Mouse (Mus musculus) limb, embryonic 13.5 days (tissue): ENCODE measurements around the gene Gm45140. TPM values are rescaled to one million over a fixed set of nuclear protein-coding genes. Genes with fewer than 3 reads are reported as not detected.
"Not testable (repeated sequence)": the region's sequence is repeated elsewhere in the genome, so short reads cannot be mapped to it uniquely, and the experiment has no call there.

ENCODE experiments used
- ATAC-seq: fragments of 200-750 bp; cut with Nextera tagmentation; 2 replicates; pipeline ENCODE4 v1.8.0; 2017; ENCODE audit warnings: low read depth, moderate number of reproducible peaks, moderate TSS enrichment; ENCODE audit not compliant: low FRiP score
- H3K27ac ChIP-seq: fragments of 300-500 bp; sonication (generic); 2 replicates; pipeline ENCODE4 v1.5.1; 2015; ENCODE audit warnings: inconsistent platforms, mild to moderate bottlenecking, moderate library complexity
- H3K27me3 ChIP-seq: fragments of 300-500 bp; sonication (generic); 2 replicates; pipeline ENCODE4 v1.6.1; 2015; ENCODE audit warnings: mild to moderate bottlenecking, inconsistent platforms
- H3K36me3 ChIP-seq: fragments of 300-500 bp; sonication (generic); 2 replicates; pipeline ENCODE4 v1.6.1; 2015; ENCODE audit warnings: inconsistent platforms, mild to moderate bottlenecking, moderate library complexity
- H3K4me1 ChIP-seq: fragments of 300-500 bp; sonication (generic); 2 replicates; pipeline ENCODE4 v1.6.1; 2015; ENCODE audit warnings: inconsistent platforms
- H3K4me2 ChIP-seq: fragments of 300-500 bp; sonication (generic); replicated peaks from 2 replicates; pipeline ENCODE4 v1.6.1; 2015; ENCODE audit warnings: inconsistent platforms, mild to moderate bottlenecking, moderate library complexity
- H3K4me3 ChIP-seq: fragments of 300-500 bp; sonication (generic); 2 replicates; pipeline ENCODE4 v1.5.1; 2015; ENCODE audit warnings: moderate library complexity, mild to moderate bottlenecking, inconsistent platforms
- H3K9ac ChIP-seq: fragments of 300-500 bp; sonication (generic); 2 replicates; pipeline ENCODE4 v1.6.1; 2015; ENCODE audit warnings: mild to moderate bottlenecking, inconsistent platforms
- H3K9me3 ChIP-seq: fragments of 300-500 bp; sonication (generic); 2 replicates; pipeline ENCODE4 v1.6.1; 2016; ENCODE audit warnings: inconsistent platforms
- WGBS: fragments of 180-500 bp; shearing (Covaris S2); methylation state at CpG from one replicate; pipeline ENCODE4 v1.1.7; 2015; 5-methylcytosine and 5-hydroxymethylcytosine counted together
- polyA plus RNA-seq: library from polyadenylated mRNA; unstranded; fragments of >200 nt; fragmentation: Nextera tagmentation; extraction: Ambion mirVana; gene quantifications from 2 replicates; pipeline ENCODE4 v1.2.1, GENCODE M21; 2015

Gene Gm45140
- polyA plus RNA-seq, 1 experiment from 2014 or later, result 6.8 TPM

DNA sequence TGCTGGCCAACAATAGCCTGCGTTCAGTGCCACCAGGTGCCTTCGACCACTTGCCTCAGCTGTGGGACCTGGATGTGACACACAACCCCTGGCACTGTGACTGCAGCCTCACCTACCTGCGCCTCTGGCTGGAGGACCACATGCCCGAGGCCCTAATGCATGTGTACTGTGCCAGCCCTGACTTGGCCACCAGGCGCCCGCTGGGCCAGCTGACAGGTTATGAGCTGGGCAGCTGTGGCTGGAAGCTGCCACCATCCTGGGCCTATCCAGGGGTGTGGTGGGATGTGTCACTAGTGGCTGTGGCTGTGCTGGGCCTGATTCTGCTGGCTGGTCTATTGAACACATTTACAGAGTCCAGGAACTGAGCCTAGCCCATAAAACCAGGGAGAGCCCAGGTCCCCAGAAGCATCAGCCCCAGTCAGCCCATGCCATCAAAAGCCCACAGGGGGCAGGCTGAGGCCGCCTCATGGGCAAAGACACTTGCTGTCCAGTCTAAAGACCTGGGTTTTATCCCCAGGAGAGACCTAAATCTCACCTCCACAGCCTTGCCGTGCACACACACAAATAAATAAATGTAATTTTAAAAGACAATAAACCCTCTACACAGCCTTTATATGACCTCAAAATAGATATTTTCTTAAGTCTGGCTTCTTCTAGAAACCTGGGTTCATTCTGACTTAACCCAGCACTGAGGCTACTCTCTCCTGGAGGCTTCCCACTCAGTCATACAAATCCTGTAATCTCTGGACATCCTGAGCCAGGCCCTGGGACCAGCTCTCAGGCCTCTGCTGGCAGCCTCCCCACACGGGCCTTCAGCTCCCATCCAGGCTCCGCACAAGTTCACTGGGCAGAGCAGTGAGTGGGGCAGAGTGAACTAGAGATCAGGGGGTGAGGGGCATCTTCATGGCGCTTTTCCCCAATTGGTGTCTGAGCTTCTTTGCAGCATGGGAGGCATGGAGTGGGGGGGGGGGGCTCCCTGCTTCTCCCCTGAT, 56.1 kb downstream of the Gm45140 start:
- no peak overlapping the region for H3K9ac ChIP-seq
- no peak overlapping the region for H3K27ac ChIP-seq
- no peak overlapping the region for H3K4me2 ChIP-seq
- no peak for ATAC-seq
- no peaks in the 10 kb centered on the region for H3K9me3 ChIP-seq
- no peaks in the 10 kb centered on the region for H3K36me3 ChIP-seq
- no peaks in the 10 kb centered on the region for H3K27me3 ChIP-seq
- H3K4me3 ChIP-seq, result no peak overlapping the region
- H3K4me1 ChIP-seq, result peaks cover 8% of the 10 kb centered on the region; the same call in 1 of the 2 replicates
- 76% methylated on average over 11 of the region's 11 CpGs for WGBS

DNA sequence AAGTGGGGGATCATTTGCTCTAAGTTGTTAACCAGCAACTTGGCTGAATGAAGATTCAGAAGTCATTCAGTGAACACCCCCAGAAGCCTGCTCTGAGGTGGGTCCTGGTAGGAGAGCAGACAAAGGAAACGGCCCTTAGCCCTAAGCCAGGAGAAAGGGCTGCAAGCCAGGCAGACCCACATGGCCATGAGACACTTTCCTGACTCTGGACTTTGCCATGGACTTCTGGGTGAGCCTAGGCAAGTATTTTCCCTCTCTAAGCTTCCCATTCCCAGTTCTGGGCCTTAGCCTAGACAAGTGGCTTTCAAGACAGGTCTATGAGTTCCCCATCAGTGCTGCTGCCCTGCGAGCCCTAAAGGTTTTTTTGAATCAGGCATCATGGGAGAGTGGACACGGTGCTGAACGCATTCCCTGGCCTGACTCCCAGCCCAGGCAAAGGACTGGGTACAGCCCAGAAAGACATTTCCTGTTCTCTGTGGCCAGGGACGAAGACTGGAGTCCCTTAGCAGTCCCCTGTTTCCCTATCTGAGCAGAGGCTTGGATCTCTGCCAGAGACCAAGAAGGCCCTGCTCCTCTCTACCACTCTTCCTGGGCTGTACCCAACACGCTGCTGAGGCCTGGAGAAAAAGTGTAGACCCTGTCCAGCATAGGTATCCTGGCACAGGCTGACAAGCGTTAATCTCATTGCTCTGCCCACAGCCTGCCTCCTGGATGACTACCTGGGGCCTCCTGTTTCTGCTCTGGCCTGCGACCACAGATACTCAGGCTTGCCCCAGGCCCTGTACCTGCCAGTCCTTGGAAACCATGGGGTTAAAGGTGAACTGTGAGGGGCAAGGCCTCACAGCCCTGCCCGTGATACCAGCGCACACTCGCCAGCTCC, 57.1 kb downstream of the Gm45140 start:
- Histone ChIP-seq H3K9ac (no peak overlapping the region), H3K4me1 (peaks cover 8% of the 10 kb centered on the region; the same call in 1 of the 2 replicates), H3K4me3 (no peak overlapping the region), H3K27me3 (no peaks in the 10 kb centered on the region), H3K9me3 (no peaks in the 10 kb centered on the region), H3K4me2 (no peak overlapping the region), H3K36me3 (no peaks in the 10 kb centered on the region), H3K27ac (no peak overlapping the region)
- 70% methylated on average over 11 of the region's 11 CpGs for WGBS
- ATAC-seq, result no peak

DNA sequence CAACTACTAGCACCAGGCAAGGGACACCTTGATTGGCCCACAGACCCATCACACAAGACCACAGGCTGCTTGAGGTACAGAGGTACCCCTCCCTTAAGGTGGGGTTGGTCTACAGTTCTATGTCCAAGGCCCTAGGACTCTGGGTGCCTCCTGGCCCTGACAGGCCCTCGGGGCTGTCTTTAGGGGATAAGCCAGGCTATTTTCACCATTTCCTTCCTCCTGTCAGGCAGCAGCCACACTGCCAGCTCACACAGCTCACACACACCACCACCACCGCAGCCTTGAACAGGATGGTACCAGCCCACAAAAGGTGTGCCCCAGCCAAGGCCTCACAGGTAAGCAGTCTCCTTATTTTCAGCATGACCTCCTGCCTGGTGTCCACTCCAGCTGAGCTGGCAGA, 57.8 kb downstream of the Gm45140 start, which contains the start of gene Gp9:
Gene Gp9, plus strand, starts transcription at position 231 of the 400 bp plus-strand sequence.
- Histone ChIP-seq H3K4me2 (no peak within 1 kb of the TSS), H3K9ac (no peak within 1 kb of the TSS), H3K4me1 (peaks cover 8% of the 10 kb centered on the region; the same call in 1 of the 2 replicates), H3K27me3 (no peaks in the 10 kb centered on the region), H3K36me3 (no peaks in the 10 kb centered on the region), H3K4me3 (no peak within 1 kb of the TSS), H3K9me3 (no peaks in the 10 kb centered on the region), H3K27ac (no peak within 1 kb of the TSS)
- WGBS, result 66% methylated on average over 2 of the region's 2 CpGs
- ATAC-seq, result no peak

DNA sequence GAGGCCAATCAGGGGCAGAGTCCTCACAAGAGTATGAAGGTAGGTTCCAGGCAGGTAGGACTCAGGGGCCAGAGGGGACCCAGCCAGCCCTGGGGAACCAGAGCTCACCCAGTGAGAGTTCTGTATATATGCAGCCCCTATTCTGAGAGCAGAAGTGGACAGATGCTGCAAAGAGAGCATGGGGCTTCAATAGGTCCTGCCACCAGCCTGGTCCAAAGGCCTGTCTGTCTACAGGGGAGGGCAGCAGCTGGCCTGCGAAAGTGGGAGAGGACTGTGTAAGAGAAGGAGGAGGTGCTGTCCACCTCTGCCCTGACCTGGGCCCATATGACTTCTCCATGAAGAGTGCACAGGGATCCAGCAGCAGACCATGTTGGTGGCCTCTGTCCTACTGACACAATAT, 58.9 kb downstream of the Gm45140 start:
- Histone ChIP-seq H3K4me2 (no peak overlapping the region), H3K36me3 (no peaks in the 10 kb centered on the region), H3K27me3 (no peaks in the 10 kb centered on the region), H3K9ac (peak overlapping the region; percentile 6; the same call in 1 of the 2 replicates), H3K27ac (no peak overlapping the region), H3K4me1 (peaks cover 8% of the 10 kb centered on the region; the same call in 1 of the 2 replicates), H3K4me3 (no peak overlapping the region), H3K9me3 (no peaks in the 10 kb centered on the region)
- 87% methylated on average over 1 of the region's 1 CpGs for WGBS
- no peak for ATAC-seq

DNA sequence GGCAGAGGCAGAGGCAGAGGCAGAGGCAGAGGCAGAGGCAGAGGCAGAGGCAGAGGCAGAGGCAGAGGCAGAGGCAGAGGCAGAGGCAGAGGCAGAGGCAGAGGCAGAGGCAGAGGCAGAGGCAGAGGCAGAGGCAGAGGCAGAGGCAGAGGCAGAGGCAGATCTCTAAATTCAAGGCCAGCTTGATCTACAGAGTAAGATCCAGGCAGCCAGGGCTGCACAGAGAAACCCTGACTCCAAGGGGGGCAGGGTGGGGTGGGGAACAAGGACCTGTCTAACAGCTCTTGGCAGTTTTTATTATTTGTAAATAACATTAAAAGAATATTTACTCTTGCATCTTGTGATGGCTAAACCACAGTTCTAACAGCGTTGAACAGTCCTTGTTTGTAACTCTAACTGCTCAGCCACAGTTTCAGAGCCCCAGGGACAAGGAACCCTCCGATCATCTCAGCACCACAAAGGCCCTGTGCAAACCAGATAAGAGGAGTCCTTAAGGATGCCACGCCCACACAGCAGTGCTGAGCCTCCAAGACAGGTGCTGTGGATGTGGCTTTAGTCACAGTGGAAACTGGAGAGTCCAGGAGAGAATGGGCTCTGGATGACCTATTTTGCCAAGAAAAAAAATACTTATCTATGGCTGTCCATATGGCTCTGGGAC, 59.9 kb downstream of the Gm45140 start:
- no peaks in the 10 kb centered on the region for H3K9me3 ChIP-seq
- no peaks in the 10 kb centered on the region for H3K27me3 ChIP-seq
- no peak overlapping the region for H3K4me2 ChIP-seq
- no peak for ATAC-seq
- H3K9ac ChIP-seq, result no peak overlapping the region
- no peak overlapping the region for H3K27ac ChIP-seq
- peaks cover 8% of the 10 kb centered on the region; the same call in 1 of the 2 replicates for H3K4me1 ChIP-seq
- H3K4me3 ChIP-seq, result no peak overlapping the region
- WGBS, result 74% methylated on average over 3 of the region's 3 CpGs
- H3K36me3 ChIP-seq, result no peaks in the 10 kb centered on the region

DNA sequence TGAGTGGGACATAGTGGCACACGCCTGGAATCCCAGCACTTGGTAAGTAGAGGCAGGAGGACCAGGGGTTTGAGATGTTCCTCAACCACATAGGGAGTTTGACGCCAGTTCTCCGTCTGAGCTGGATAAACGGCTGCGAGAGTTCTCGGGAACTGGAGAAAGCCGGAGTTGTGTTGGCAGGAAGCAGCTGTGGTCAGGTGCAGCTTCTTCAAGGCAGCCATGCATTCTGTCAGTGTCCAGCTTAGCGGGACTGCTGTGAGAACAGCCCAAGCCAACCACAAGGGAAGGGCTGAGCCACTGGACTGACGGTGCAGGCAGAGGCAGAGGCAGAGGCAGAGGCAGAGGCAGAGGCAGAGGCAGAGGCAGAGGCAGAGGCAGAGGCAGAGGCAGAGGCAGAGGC, 60.7 kb downstream of the Gm45140 start:
- no peak overlapping the region for H3K4me2 ChIP-seq
- no peak overlapping the region for H3K27ac ChIP-seq
- peaks cover 8% of the 10 kb centered on the region; the same call in 1 of the 2 replicates for H3K4me1 ChIP-seq
- no peaks in the 10 kb centered on the region for H3K27me3 ChIP-seq
- H3K9me3 ChIP-seq, result no peaks in the 10 kb centered on the region
- no peak overlapping the region for H3K4me3 ChIP-seq
- no peaks in the 10 kb centered on the region for H3K36me3 ChIP-seq
- ATAC-seq, result no peak
- WGBS, result 83% methylated on average over 9 of the region's 9 CpGs
- H3K9ac ChIP-seq, result no peak overlapping the region

DNA sequence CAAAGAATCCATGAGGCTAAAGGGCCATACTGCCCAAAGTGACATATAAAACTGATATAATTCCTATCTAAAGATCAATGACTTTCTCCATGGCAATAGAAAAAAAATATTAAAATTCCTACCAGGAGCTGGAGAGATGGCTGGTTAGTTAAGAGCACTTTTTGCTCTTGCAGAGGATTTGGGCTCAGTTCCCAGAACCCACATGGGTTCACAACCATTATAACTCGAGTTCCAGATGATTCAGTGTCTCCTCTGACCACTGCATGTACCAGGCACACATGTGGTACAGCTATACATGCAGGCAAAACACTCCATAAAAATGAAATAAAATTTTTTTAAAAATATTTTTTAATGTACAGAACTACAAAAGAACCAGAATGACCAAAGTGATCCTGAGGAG, 61.1 kb downstream of the Gm45140 start:
- no peak for ATAC-seq
- 44% methylated on average over 1 of the region's 1 CpGs for WGBS

DNA sequence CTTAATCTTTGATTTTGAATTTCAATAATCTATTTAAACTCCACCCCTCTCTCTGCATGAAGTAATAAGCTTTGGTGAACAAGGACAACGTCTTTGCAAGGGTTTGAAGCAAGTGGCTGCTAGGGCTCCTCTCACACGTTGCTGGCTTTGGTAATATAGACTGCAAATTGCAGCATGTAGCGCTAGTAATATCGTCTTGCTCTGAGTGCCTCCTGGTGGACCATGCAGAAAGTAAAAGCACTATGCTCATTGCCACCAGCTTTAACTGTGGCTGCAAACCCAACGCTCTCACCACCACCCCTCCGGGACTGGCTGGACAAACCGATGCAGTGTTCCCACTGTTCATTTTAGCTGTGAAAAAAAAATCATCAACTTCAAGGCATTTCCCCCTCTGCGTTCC, 65.0 kb downstream of the Gm45140 start:
- H3K9ac ChIP-seq, result no peak overlapping the region
- no peak overlapping the region for H3K4me2 ChIP-seq
- 53% methylated on average over 8 of the region's 8 CpGs for WGBS
- ATAC-seq, result no peak
- no peaks in the 10 kb centered on the region for H3K9me3 ChIP-seq
- H3K4me1 ChIP-seq, result no peaks in the 10 kb centered on the region
- H3K36me3 ChIP-seq, result no peaks in the 10 kb centered on the region
- H3K4me3 ChIP-seq, result no peak overlapping the region
- no peaks in the 10 kb centered on the region for H3K27me3 ChIP-seq
- no peak overlapping the region for H3K27ac ChIP-seq

More for the DNA sequence above, 61.1 kb downstream of the Gm45140 start:
- H3K4me3 ChIP-seq, result no peak overlapping the region
- H3K36me3 ChIP-seq, result no peaks in the 10 kb centered on the region
- H3K27me3 ChIP-seq, result no peaks in the 10 kb centered on the region
- H3K27ac ChIP-seq, result no peak overlapping the region
- no peaks in the 10 kb centered on the region for H3K9me3 ChIP-seq
- no peak overlapping the region for H3K9ac ChIP-seq
- H3K4me2 ChIP-seq, result no peak overlapping the region
- peaks cover 8% of the 10 kb centered on the region; the same call in 1 of the 2 replicates for H3K4me1 ChIP-seq

DNA sequence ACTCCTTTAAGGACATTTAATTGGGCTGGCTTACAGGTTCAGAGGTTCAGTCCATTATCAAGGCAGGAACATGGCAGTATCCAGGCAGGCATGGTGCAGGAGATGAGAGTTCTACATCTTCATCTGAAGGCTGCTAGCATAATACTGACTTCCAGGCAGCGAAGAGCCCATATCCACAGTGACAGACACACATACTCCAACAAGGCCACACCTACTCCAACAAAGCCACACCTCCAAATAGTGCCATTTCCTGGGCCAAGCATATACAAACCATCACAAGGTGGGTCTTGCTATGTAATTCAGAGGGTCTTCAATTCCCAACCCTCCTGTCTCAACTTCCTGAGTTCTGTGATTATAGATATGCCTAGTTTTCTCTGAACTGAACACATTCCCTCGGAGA, 71.3 kb downstream of the Gm45140 start:
- H3K27me3 ChIP-seq, H3K9ac ChIP-seq, H3K4me1 ChIP-seq, H3K36me3 ChIP-seq, H3K4me3 ChIP-seq, H3K27ac ChIP-seq, ATAC-seq, H3K4me2 ChIP-seq, H3K9me3 ChIP-seq: not testable (repeated sequence)
- WGBS, result 90% methylated on average over 2 of the region's 2 CpGs

DNA sequence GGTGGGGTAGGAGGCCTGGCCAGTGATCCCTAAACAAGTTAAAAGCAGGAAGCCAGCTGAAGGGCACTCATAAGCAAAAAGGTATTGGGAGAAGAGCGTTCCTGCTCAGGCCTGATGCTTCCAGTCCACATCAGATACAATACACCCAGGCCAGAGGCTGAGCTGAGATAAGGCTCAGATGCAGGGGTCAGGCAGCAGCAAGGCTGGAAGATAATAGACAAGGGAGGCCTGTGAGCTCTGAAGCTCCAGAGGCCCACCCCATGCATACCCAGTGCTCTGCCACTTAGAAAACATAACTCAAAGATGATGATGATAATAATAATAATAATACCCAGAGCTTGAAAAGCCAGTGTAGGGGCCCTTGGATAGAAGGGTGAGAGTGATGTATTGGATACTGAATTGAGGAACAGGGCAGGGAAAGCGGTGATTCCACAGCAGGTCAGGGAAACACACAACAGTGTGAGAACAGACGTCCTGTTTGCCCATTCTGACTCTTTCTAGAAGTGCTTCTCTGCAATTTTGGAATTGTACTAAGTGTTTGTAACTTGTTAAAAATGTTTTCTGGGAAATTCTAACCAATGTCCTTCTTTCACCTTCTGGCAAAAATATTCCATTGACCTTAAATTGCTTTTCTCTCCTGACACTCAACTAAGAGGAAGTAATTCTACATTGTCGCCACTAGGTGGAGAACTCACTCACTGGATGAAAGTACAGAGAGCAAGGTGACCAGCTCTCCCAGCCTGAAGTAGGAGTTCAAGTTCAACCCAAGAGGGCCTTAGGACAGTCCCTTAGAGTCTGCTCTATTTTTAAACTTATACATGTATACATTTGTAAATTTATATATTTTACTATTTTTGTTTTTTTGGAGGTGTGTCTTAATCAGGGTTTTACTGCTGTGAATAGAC, 72.0 kb downstream of the Gm45140 start:
- no peaks in the 10 kb centered on the region for H3K4me1 ChIP-seq
- no peaks in the 10 kb centered on the region for H3K36me3 ChIP-seq
- H3K4me2 ChIP-seq, result no peak overlapping the region
- no peaks in the 10 kb centered on the region for H3K27me3 ChIP-seq
- no peak overlapping the region for H3K4me3 ChIP-seq
- no peak for ATAC-seq
- no peak overlapping the region for H3K9ac ChIP-seq
- H3K27ac ChIP-seq, result no peak overlapping the region
- H3K9me3 ChIP-seq, result no peaks in the 10 kb centered on the region
- 65% methylated on average over 4 of the region's 4 CpGs for WGBS

DNA sequence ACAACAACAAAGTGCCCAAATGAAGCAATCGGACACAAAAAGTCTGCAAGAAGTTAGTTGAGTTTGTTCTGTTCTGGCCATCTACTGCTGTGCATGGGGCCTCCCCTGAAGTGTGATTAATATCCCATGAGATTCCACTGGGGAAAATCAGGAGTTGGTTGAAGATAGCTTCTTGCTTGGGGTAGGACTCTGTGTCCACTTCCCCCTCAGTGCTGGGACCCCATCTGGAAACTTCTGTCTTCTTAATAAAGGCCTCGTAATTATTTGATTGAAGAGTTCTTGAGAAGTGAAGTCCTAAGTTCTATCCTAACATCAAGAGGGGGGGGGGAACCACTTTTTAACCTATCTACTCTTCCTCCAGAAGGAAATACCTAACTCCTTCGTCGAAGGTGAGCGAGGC, 73.4 kb downstream of the Gm45140 start:
- H3K4me3 ChIP-seq, result no peak overlapping the region
- no peak overlapping the region for H3K4me2 ChIP-seq
- ATAC-seq, result no peak
- H3K27ac ChIP-seq, result no peak overlapping the region
- H3K27me3 ChIP-seq, result no peaks in the 10 kb centered on the region
- H3K9me3 ChIP-seq, result no peaks in the 10 kb centered on the region
- H3K9ac ChIP-seq, result no peak overlapping the region
- no peaks in the 10 kb centered on the region for H3K36me3 ChIP-seq
- no peaks in the 10 kb centered on the region for H3K4me1 ChIP-seq
- WGBS, result 85% methylated on average over 5 of the region's 5 CpGs
